Mouse (Mus musculus) embryonic fibroblast, embryonic 13.5 days (primary cell): Measurements from ENCODE around the gene Pkd1l1.

ENCODE experiments used
- CTCF ChIP-seq: IDR thresholded peaks from 2 replicates; pipeline ENCODE4 v1.5.1; 2011; ENCODE audit warnings: mild to moderate bottlenecking, control low read depth, low read length, moderate library complexity, borderline replicate concordance; ENCODE audit not compliant: insufficient read depth
- POLR2A ChIP-seq: IDR thresholded peaks from 2 replicates; pipeline ENCODE4 v1.6.1; 2011; ENCODE audit warnings: low read depth, mild to moderate bottlenecking, control low read depth, low read length, moderate library complexity

GRCm38 (mm10) chr11:8811506-8812100, 161.5 kb downstream of the Pkd1l1 start:
- TF ChIP-seq CTCF (no peak), POLR2A (no peak)
